Mouse (Mus musculus) ES-Bruce4 (cell line): ENCODE data around the gene Med13l.

Experiments used
- CTCF ChIP-seq: IDR thresholded peaks from one replicate; pipeline ENCODE4 v1.8.1; 2011; ENCODE audit warnings: low read depth, low read length
- EP300 ChIP-seq: IDR thresholded peaks from 2 replicates; pipeline ENCODE4 v1.6.1; 2011; ENCODE audit warnings: low read depth, low read length; ENCODE audit not compliant: insufficient read depth
- POLR2A ChIP-seq: IDR thresholded peaks from one replicate; pipeline ENCODE4 v1.8.1; 2011; ENCODE audit warnings: low read length; ENCODE audit not compliant: insufficient read depth

DNA sequence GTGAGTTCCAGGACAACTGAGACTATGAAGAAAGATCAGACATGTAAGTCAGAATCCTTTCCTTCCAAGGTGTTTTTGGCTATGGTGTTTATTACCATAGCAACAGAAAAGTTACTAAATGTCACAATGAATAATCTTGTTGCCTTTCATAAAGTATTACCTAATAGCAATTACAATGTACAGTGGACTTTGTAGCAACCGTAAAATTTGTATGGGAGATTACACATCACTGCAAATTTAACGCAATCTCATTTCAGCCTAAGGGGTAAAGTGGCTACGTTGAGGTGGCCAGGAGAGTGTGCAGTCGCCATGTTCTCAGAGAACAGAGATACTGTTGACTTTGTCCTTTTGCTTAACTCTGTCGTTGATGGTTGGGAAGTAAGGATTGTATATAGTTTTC is 61.9 kb downstream of the Med13l start:
- TF ChIP-seq POLR2A (no peak), CTCF (no peak), EP300 (no peak)
